Mouse (Mus musculus) heart, embryonic 11.5 days (tissue): ENCODE data around the gene P2rx6. TPM values are rescaled to one million over a fixed set of nuclear protein-coding genes. Genes with fewer than 3 reads are reported as not detected.
A peak's percentile ranks its signal among the peaks of the same experiment; 100 is the strongest.
"Not testable (repeated sequence)": the region's sequence is repeated elsewhere in the genome, so short reads cannot be mapped to it uniquely, and the experiment has no call there.

ENCODE experiments used
- ATAC-seq: fragments of 200-750 bp; cut with Nextera tagmentation; replicated peaks from 2 replicates; pipeline ENCODE4 v1.8.0; 2017; ENCODE audit warnings: moderate library complexity; ENCODE audit not compliant: insufficient number of reproducible peaks, low FRiP score, low TSS enrichment
- H3K27ac ChIP-seq: fragments of 300-500 bp; sonication (generic); 2 replicates; pipeline ENCODE4 v1.5.1; 2014; ENCODE audit warnings: mild to moderate bottlenecking, low read depth, low read length
- H3K27me3 ChIP-seq: fragments of 300-500 bp; sonication (generic); 2 replicates; pipeline ENCODE4 v1.6.1; 2014; ENCODE audit warnings: mild to moderate bottlenecking, low read length, mixed read lengths; ENCODE audit not compliant: control insufficient read depth, insufficient read depth
- H3K36me3 ChIP-seq: fragments of 300-500 bp; sonication (generic); 2 replicates; pipeline ENCODE4 v1.6.1; 2014; ENCODE audit warnings: mild to moderate bottlenecking, low read length, moderate library complexity, mixed read lengths; ENCODE audit not compliant: control insufficient read depth, insufficient read depth
- H3K4me1 ChIP-seq: fragments of 300-500 bp; sonication (generic); 2 replicates; pipeline ENCODE4 v1.6.1; 2014; ENCODE audit warnings: low read length; ENCODE audit not compliant: control insufficient read depth, insufficient read depth
- H3K4me2 ChIP-seq: fragments of 300-500 bp; sonication (generic); 2 replicates; pipeline ENCODE4 v1.6.1; 2014; ENCODE audit warnings: mild to moderate bottlenecking, moderate library complexity
- H3K4me3 ChIP-seq: fragments of 300-500 bp; sonication (generic); 2 replicates; pipeline ENCODE4 v1.5.1; 2014; ENCODE audit warnings: low read depth, low read length
- H3K9ac ChIP-seq: fragments of 300-500 bp; sonication (generic); 2 replicates; pipeline ENCODE4 v1.6.1; 2014; ENCODE audit warnings: mild to moderate bottlenecking, low read depth, low read length, moderate library complexity
- H3K9me3 ChIP-seq: fragments of 300-500 bp; sonication (generic); replicated peaks from 2 replicates; pipeline ENCODE4 v1.6.1; 2016; ENCODE audit warnings: low read length; ENCODE audit not compliant: control insufficient read depth
- WGBS: fragments of 180-500 bp; shearing (Covaris S2); extraction: QIAGEN DNeasy Blood & Tissue Kit; methylation state at CpG from one replicate; pipeline ENCODE4 v1.1.7; 2014; ENCODE audit not compliant: insufficient replicate concordance; 5-methylcytosine and 5-hydroxymethylcytosine counted together
- polyA plus RNA-seq: library from polyadenylated mRNA; unstranded; fragments of >200 nt; fragmentation: Nextera tagmentation; extraction: Ambion mirVana; gene quantifications from 2 replicates; pipeline ENCODE4 v1.2.1, GENCODE M21; 2014

Gene P2rx6
- polyA plus RNA-seq, 1 experiment from 2014 or later: 0.70 TPM

GRCm38 (mm10) chr16:17530640-17531288, 30.9 kb upstream of the P2rx6 start, which contains the start of gene Thap7:
Gene Thap7 (minus strand): TSS chr16:17531136.
- Histone ChIP-seq H3K9ac (peak within 1 kb of the TSS; percentile 83), H3K4me1 (peaks cover 16% of the 10 kb centered on the region), H3K4me2 (peak within 1 kb of the TSS; percentile 91), H3K4me3 (peak within 1 kb of the TSS; percentile 64), H3K27ac (peak within 1 kb of the TSS; percentile 92), H3K27me3 (no peaks in the 10 kb centered on the region), H3K36me3 (peaks cover 17% of the 10 kb centered on the region), H3K9me3 (no peaks in the 10 kb centered on the region)
- peak; percentile 92 for ATAC-seq
- under 1% methylated on average over 67 of the region's 67 CpGs for WGBS

- no peak overlapping the region for H3K4me2 ChIP-seq
- no peak overlapping the region for H3K27ac ChIP-seq
- peaks cover 11% of the 10 kb centered on the region for H3K36me3 ChIP-seq
- H3K9ac ChIP-seq: no peak overlapping the region
- H3K9me3 ChIP-seq: no peaks in the 10 kb centered on the region
- H3K4me3 ChIP-seq: no peak overlapping the region
- ATAC-seq: no peak
- H3K4me1 ChIP-seq: peaks cover 16% of the 10 kb centered on the region
- WGBS: 44% methylated on average over 4 of the region's 4 CpGs
- H3K27me3 ChIP-seq: no peaks in the 10 kb centered on the region
These were observed 29.4 kb upstream of the P2rx6 start for GRCm38 (mm10) chr16:17532271-17532670.

GRCm38 (mm10) chr16:17532676-17533329, 28.9 kb upstream of the P2rx6 start:
- no peak for ATAC-seq
- WGBS: 55% methylated on average over 14 of the region's 14 CpGs
- Histone ChIP-seq H3K27me3 (no peaks in the 10 kb centered on the region), H3K27ac (no peak overlapping the region), H3K9me3 (no peaks in the 10 kb centered on the region), H3K9ac (no peak overlapping the region), H3K4me3 (no peak overlapping the region), H3K4me1 (peaks cover 16% of the 10 kb centered on the region), H3K36me3 (peaks cover 7% of the 10 kb centered on the region; the same call in 1 of the 2 replicates), H3K4me2 (no peak overlapping the region)

GRCm38 (mm10) chr16:17536584-17536983, 25.1 kb upstream of the P2rx6 start:
- 84% methylated on average over 3 of the region's 3 CpGs for WGBS
- peaks cover 7% of the 10 kb centered on the region for H3K27me3 ChIP-seq

GRCm38 (mm10) chr16:17542632-17543031, 19.1 kb upstream of the P2rx6 start:
- H3K36me3 ChIP-seq: no peaks in the 10 kb centered on the region
- 69% methylated on average over 2 of the region's 2 CpGs for WGBS

More at GRCm38 (mm10) chr16:17536584-17536983, 25.1 kb upstream of the P2rx6 start:
- H3K4me1 ChIP-seq: 0 out of 2 replicates have a peak, but pooled peaks cover 4% of the 10 kb centered on the region
- no peak overlapping the region for H3K27ac ChIP-seq
- no peaks in the 10 kb centered on the region for H3K36me3 ChIP-seq
- no peak overlapping the region for H3K4me3 ChIP-seq
- ATAC-seq: no peak
- no peak overlapping the region for H3K4me2 ChIP-seq
- no peak overlapping the region for H3K9ac ChIP-seq
- H3K9me3 ChIP-seq: no peaks in the 10 kb centered on the region

GRCm38 (mm10) chr16:17552837-17553236, 8.8 kb upstream of the P2rx6 start:
- WGBS: 64% methylated on average over 7 of the region's 7 CpGs
- Histone ChIP-seq H3K4me3 (no peak overlapping the region), H3K9ac (no peak overlapping the region), H3K9me3 (no peaks in the 10 kb centered on the region), H3K4me2 (no peak overlapping the region), H3K27me3 (no peaks in the 10 kb centered on the region), H3K4me1 (peaks cover 20% of the 10 kb centered on the region), H3K27ac (no peak overlapping the region), H3K36me3 (no peaks in the 10 kb centered on the region)
- ATAC-seq: no peak

More at GRCm38 (mm10) chr16:17542632-17543031, 19.1 kb upstream of the P2rx6 start:
- H3K9ac ChIP-seq: no peak overlapping the region
- no peaks in the 10 kb centered on the region for H3K4me1 ChIP-seq
- no peak overlapping the region for H3K4me3 ChIP-seq
- no peak overlapping the region for H3K27ac ChIP-seq
- ATAC-seq: no peak
- H3K27me3 ChIP-seq: peaks cover 7% of the 10 kb centered on the region
- H3K9me3 ChIP-seq: no peaks in the 10 kb centered on the region
- H3K4me2 ChIP-seq: no peak overlapping the region

GRCm38 (mm10) chr16:17553910-17554685, 7.6 kb upstream of the P2rx6 start:
- Histone ChIP-seq H3K9me3 (no peaks in the 10 kb centered on the region), H3K4me3 (peak overlapping the region; percentile 33), H3K4me1 (peaks cover 31% of the 10 kb centered on the region), H3K4me2 (peak overlapping the region; percentile 72), H3K36me3 (no peaks in the 10 kb centered on the region), H3K9ac (peak overlapping the region; percentile 58; the same call in 1 of the 2 replicates), H3K27me3 (no peaks in the 10 kb centered on the region), H3K27ac (peak overlapping the region; percentile 85)
- peak; percentile 83 for ATAC-seq
- WGBS: 9% methylated on average over 18 of the region's 18 CpGs

GRCm38 (mm10) chr16:17554702-17555101, 7.0 kb upstream of the P2rx6 start:
- 6% methylated on average over 4 of the region's 4 CpGs for WGBS
- Histone ChIP-seq H3K27ac (peak overlapping the region; percentile 85), H3K4me2 (peak overlapping the region; percentile 72), H3K9ac (peak overlapping the region; percentile 58; the same call in 1 of the 2 replicates), H3K4me1 (peaks cover 34% of the 10 kb centered on the region), H3K4me3 (peak overlapping the region; percentile 33)
- H3K36me3 ChIP-seq, H3K9me3 ChIP-seq, H3K27me3 ChIP-seq: not testable (repeated sequence)
- ATAC-seq: peak; percentile 60; the same call in 1 of the 2 replicates
